Mouse (Mus musculus): ENCODE results near the gene Stac. TPM values are rescaled to one million over a fixed set of nuclear protein-coding genes. Genes with fewer than 3 reads are reported as not detected.

Stac gene
- polyA plus RNA-seq, 1 experiment from 2014 or later: 1.0 TPM

DNA sequence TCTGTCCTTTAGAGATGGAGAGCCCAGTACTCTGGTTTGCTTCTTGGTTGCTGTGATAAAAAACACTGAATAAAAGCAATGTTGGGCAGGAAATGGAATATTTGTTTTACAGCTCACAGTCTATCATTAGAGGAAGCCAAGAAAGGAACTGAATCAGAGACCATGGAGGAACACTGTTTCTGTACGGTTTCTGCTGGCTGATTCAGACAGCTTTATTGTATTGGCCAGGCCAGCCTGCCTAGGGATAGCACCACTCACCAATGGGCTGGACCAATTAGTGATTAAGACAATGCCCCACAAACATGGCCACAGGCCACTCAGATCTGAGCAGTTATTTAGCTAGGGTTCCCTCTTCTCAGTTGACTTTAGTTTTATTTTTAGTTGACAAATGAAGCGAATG is 6.0 kb downstream of the Stac start:
- no peak overlapping the region for H3K27ac ChIP-seq (replicated peaks)
- no peak for ATAC-seq (ENCODE audit: low FRiP score, low read depth)
- H3K36me3 ChIP-seq: no peaks in the 10 kb centered on the region
- H3K4me2 ChIP-seq (replicated peaks): no peak overlapping the region
- no peaks in the 10 kb centered on the region for H3K9me3 ChIP-seq
- H3K4me1 ChIP-seq: no peaks in the 10 kb centered on the region
- peaks cover 13% of the 10 kb centered on the region for H3K27me3 ChIP-seq
- H3K9ac ChIP-seq (replicated peaks): no peak overlapping the region
- 85% methylated on average over 2 of the region's 2 CpGs for WGBS
- no peak overlapping the region for H3K4me3 ChIP-seq

DNA sequence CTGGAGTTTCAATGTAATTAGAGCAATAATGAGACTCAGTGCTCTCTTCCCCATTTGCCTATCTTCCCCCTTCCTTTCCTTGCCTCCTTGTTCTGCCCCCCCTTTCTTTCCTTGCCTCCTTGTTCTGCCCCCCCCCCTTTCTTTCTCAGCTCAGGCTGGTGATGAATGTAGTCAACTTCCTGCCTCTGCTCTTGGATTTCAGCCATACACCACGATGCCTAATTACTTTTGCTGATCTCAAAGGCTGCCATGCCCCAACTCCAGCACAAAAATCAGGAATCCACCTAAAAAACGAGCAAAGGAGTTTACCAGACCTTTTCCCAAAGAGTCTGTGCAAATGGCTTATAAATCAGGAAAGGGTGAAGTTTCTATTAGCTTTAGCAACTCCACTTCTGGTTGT is 10.6 kb downstream of the Stac start:
- H3K4me1 ChIP-seq: no peaks in the 10 kb centered on the region
- no peak overlapping the region for H3K4me2 ChIP-seq (replicated peaks)
- H3K4me3 ChIP-seq: no peak overlapping the region
- 59% methylated on average over 2 of the region's 2 CpGs for WGBS
- no peak overlapping the region for H3K9ac ChIP-seq (replicated peaks)
- ATAC-seq (ENCODE audit: low FRiP score, low read depth): no peak
- no peak overlapping the region for H3K27ac ChIP-seq (replicated peaks)
- no peaks in the 10 kb centered on the region for H3K9me3 ChIP-seq
- H3K36me3 ChIP-seq: no peaks in the 10 kb centered on the region
- no peaks in the 10 kb centered on the region for H3K27me3 ChIP-seq

DNA sequence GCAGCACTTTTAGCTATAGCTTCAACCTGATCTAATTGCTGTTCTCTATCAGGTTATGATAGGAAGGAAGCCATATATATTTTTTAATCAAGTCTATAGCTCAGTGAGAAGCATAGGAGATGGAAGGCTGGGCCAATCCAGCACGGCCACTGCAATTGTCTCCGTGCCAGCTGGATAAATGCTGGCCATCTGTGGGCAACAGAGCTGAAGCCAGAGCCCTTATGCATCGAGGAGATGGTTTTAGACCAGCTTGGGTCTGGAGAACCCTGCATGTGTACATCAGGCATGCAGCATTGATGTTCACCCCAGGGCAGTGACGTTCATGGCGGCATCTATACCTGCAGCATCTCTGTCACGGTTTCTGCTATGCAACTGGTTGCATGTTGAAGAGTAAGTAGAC is 20.3 kb downstream of the Stac start:
- Histone ChIP-seq H3K9ac (replicated peaks) (no peak overlapping the region), H3K4me1 (no peaks in the 10 kb centered on the region), H3K4me3 (no peak overlapping the region), H3K27ac (replicated peaks) (no peak overlapping the region), H3K36me3 (no peaks in the 10 kb centered on the region), H3K4me2 (replicated peaks) (no peak overlapping the region), H3K9me3 (no peaks in the 10 kb centered on the region), H3K27me3 (no peaks in the 10 kb centered on the region)
- no peak for ATAC-seq (ENCODE audit: low FRiP score, low read depth)
- 91% methylated on average over 6 of the region's 6 CpGs for WGBS

DNA sequence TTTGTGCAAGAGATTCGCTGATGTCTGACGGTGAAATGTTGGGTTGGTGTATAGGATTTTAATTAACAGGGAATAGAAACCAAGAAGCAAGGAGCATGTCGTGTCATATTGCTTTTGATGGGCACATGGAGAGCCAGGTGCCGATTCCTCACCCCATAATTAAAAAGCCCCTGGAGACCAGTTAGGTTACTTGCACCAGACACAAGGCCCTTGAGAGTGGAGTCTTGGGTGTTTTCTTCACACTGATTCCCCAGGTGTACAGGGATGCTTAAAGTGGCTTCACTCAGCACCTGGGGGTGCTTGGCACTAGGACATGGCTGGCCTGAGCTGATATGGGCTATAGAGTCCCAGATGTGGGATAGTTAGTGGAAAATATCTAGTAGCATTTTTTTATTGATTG is 35.1 kb downstream of the Stac start:
- H3K4me1 ChIP-seq: no peaks in the 10 kb centered on the region
- no peak overlapping the region for H3K9ac ChIP-seq (replicated peaks)
- no peaks in the 10 kb centered on the region for H3K27me3 ChIP-seq
- H3K27ac ChIP-seq (replicated peaks): no peak overlapping the region
- no peaks in the 10 kb centered on the region for H3K36me3 ChIP-seq
- ATAC-seq (ENCODE audit: low FRiP score, low read depth): no peak
- 88% methylated on average over 4 of the region's 4 CpGs for WGBS
- H3K4me2 ChIP-seq (replicated peaks): no peak overlapping the region
- H3K9me3 ChIP-seq: no peaks in the 10 kb centered on the region
- no peak overlapping the region for H3K4me3 ChIP-seq

DNA sequence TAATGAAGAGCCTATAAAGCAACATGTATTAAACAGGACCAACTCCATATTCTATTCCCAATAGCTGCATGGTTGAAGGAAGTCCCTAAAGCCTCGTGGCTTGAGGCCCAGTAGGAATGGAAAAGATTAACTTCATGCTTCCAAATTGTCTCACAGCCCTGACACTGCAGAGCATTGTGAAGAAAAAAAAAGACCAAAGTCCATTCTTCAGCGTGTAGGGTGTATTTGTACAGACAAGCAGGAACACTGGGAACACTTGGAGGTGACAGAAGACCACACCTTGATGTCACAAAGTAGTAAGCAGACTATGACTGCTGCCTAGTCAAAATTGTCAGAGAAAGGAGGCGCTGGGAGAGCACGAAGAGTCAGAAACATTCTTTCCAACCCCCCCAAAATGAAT is 45.9 kb downstream of the Stac start:
- ATAC-seq (ENCODE audit: low FRiP score, low read depth): no peak
- Histone ChIP-seq H3K9me3 (no peaks in the 10 kb centered on the region), H3K4me2 (replicated peaks) (no peak overlapping the region), H3K4me1 (no peaks in the 10 kb centered on the region), H3K27ac (replicated peaks) (no peak overlapping the region), H3K4me3 (no peak overlapping the region), H3K27me3 (no peaks in the 10 kb centered on the region), H3K9ac (replicated peaks) (no peak overlapping the region), H3K36me3 (no peaks in the 10 kb centered on the region)
- WGBS: 77% methylated on average over 4 of the region's 4 CpGs

DNA sequence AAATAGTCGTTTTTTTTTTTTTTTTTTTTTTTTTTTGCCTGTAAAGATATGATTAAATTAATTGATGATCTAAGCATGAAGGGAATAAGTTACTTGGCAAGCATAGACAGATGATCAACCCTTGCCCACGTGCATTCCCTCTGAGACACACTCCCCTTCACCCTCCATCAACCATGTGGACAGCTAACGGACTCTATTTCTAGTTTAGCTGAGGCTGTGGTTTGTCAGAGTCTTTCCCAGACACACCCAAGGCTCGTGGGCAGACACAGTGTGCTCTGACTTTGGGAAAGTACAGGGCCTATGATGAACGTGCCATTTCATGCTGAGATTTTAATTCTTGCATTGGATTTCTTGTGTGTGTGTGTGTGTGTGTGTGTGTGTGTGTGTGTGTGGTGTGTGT is 46.8 kb downstream of the Stac start:
- H3K36me3 ChIP-seq: no peaks in the 10 kb centered on the region
- no peak overlapping the region for H3K9ac ChIP-seq (replicated peaks)
- 71% methylated on average over 5 of the region's 5 CpGs for WGBS
- H3K27me3 ChIP-seq: no peaks in the 10 kb centered on the region
- ATAC-seq (ENCODE audit: low FRiP score, low read depth): no peak
- H3K4me2 ChIP-seq (replicated peaks): no peak overlapping the region
- H3K9me3 ChIP-seq: no peaks in the 10 kb centered on the region
- no peak overlapping the region for H3K27ac ChIP-seq (replicated peaks)
- H3K4me3 ChIP-seq: no peak overlapping the region
- H3K4me1 ChIP-seq: no peaks in the 10 kb centered on the region

DNA sequence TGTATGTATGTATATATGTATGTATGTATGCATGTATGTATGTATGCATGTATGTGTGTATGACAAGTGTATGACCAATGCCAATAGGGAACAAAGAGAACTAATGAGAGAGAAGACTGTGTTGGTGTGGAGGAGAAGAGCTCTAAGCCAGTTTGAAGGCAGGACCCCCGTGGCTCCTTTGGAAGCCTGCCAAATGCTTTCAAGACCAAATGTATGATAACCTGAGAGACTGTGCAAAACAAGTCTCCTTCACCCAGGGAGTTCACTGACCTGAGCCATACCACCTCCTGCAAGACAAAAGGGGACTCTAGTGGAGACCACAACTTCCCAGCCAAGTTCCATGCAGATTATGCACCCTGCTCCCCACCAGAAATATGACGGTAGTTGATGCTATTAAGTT is 52.5 kb downstream of the Stac start:
- no peak overlapping the region for H3K4me3 ChIP-seq
- ATAC-seq (ENCODE audit: low FRiP score, low read depth): no peak
- peaks cover 6% of the 10 kb centered on the region; the same call in 1 of the 2 replicates for H3K4me1 ChIP-seq
- H3K27me3 ChIP-seq: no peaks in the 10 kb centered on the region
- no peak overlapping the region for H3K9ac ChIP-seq (replicated peaks)
- WGBS: 79% methylated on average over 2 of the region's 2 CpGs
- H3K27ac ChIP-seq (replicated peaks): no peak overlapping the region
- H3K36me3 ChIP-seq: no peaks in the 10 kb centered on the region
- H3K4me2 ChIP-seq (replicated peaks): no peak overlapping the region
- no peaks in the 10 kb centered on the region for H3K9me3 ChIP-seq

DNA sequence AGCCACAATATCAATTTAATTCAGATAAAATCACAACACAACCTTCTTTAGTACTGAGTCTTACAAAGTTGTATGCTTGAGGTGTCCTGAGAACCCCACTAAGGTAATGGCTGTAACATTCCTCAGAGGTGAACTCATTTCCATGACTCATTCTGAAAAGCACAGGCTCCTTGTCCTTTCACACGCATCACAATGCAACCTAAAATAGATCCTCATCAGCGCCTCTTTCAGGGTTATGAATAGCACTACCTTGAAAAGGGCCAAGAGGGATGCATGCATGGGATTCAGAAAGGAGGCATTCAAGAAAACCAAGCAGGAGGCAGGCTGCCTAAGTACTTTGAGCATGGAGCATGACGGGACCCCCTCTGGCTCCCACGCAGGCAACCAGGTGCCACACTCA is 57.3 kb downstream of the Stac start:
- no peak overlapping the region for H3K4me3 ChIP-seq
- 63% methylated on average over 4 of the region's 4 CpGs for WGBS
- no peak overlapping the region for H3K9ac ChIP-seq (replicated peaks)
- H3K36me3 ChIP-seq: no peaks in the 10 kb centered on the region
- no peaks in the 10 kb centered on the region for H3K27me3 ChIP-seq
- H3K4me2 ChIP-seq (replicated peaks): no peak overlapping the region
- H3K27ac ChIP-seq (replicated peaks): no peak overlapping the region
- H3K9me3 ChIP-seq: no peaks in the 10 kb centered on the region
- H3K4me1 ChIP-seq: peaks cover 6% of the 10 kb centered on the region; the same call in 1 of the 2 replicates
- no peak; the same call in 1 of the 2 replicates for ATAC-seq (ENCODE audit: low FRiP score, low read depth)

DNA sequence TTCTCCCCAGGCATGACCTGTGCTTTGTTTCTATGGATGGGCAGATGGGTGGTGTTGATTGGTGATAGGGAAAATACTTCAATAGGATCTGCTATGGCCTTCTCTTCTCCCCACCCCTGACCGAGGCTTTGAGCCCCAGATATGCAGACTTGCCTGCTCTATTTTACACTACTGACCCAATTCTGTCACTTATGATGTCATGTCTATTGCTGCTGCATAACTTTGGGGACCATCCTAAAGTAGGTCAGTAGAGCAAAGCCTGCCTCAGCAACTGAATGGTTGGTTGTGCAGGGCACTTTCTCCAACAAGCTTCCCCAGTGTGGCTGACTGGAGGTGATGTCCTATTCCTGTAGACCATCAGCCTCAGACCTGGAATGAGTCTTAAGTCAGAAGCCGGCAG is 69.0 kb downstream of the Stac start:
- Histone ChIP-seq H3K4me1 (no peaks in the 10 kb centered on the region), H3K4me2 (replicated peaks) (no peak overlapping the region), H3K9me3 (no peaks in the 10 kb centered on the region), H3K27me3 (no peaks in the 10 kb centered on the region), H3K36me3 (no peaks in the 10 kb centered on the region), H3K4me3 (no peak overlapping the region), H3K27ac (replicated peaks) (no peak overlapping the region), H3K9ac (replicated peaks) (no peak overlapping the region)
- WGBS: 95% methylated on average over 2 of the region's 2 CpGs
- no peak for ATAC-seq (ENCODE audit: low FRiP score, low read depth)

DNA sequence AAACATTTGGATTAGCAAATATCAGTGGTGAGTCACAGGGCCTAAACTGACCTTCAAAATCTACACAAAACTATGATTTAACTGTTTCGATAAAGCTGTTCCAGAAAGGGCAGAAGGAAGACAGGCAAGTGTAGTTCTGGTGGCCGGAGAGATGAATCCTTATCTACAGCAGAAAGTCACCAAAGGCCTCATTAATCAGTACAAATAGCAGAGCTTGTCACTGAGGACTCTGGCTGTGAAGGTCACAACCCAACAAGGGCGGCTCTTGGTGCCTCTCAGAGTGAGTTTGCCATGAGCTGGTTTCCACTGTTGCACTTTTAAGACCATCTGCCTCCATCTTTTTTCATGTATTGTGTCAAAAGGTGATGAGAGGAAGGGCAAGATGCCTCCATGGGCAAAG is 78.8 kb downstream of the Stac start:
- Histone ChIP-seq H3K4me3 (no peak overlapping the region), H3K9ac (replicated peaks) (no peak overlapping the region), H3K9me3 (no peaks in the 10 kb centered on the region), H3K4me2 (replicated peaks) (no peak overlapping the region), H3K27ac (replicated peaks) (no peak overlapping the region), H3K27me3 (no peaks in the 10 kb centered on the region), H3K36me3 (no peaks in the 10 kb centered on the region), H3K4me1 (no peaks in the 10 kb centered on the region)
- 78% methylated on average over 3 of the region's 3 CpGs for WGBS
- no peak for ATAC-seq (ENCODE audit: low FRiP score, low read depth)

DNA sequence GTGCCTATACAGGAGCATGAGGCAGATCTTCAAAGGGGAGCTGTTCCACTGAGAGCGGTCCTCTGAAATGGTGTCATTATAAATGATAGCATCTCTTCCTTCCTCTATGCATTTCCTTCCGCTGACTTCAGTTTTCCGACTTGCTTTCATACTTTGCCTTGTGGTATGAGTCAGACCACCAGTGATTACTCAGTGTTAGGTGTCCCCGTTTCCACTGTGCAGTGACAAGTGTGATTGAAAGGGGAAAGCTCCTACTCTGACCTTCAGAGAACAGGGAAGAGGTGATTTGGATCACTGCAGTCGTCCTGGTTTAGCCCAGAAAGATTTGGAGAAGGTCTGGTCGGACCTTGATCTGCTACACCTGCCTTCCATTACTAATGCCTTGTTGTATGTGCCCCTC is 81.4 kb downstream of the Stac start:
- no peaks in the 10 kb centered on the region for H3K9me3 ChIP-seq
- no peak for ATAC-seq (ENCODE audit: low FRiP score, low read depth)
- no peak overlapping the region for H3K27ac ChIP-seq (replicated peaks)
- no peak overlapping the region for H3K9ac ChIP-seq (replicated peaks)
- WGBS: 77% methylated on average over 6 of the region's 6 CpGs
- no peaks in the 10 kb centered on the region for H3K4me1 ChIP-seq
- no peaks in the 10 kb centered on the region for H3K36me3 ChIP-seq
- H3K27me3 ChIP-seq: no peaks in the 10 kb centered on the region
- no peak overlapping the region for H3K4me3 ChIP-seq
- H3K4me2 ChIP-seq (replicated peaks): no peak overlapping the region

DNA sequence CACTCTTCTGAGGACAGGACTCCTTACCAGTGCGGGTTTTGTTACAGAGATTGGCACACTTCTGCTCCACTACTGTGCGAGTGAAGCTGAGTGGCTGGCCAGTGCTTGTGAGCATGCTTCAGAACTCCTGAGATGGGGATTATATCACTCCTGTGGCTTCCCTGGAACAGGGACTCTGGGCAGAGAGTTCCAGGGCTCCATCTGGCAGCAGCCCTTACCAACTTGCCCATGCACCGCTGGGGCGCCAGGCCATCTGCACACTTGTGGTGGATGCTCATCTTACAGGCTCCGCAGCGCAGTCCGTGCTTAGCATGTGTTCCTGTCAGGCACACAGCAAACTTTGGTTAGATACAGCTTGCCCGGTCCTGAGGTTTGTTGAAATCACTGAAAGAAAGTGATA is 83.5 kb downstream of the Stac start:
- H3K4me3 ChIP-seq: no peak overlapping the region
- no peaks in the 10 kb centered on the region for H3K27me3 ChIP-seq
- no peaks in the 10 kb centered on the region for H3K9me3 ChIP-seq
- H3K4me1 ChIP-seq: no peaks in the 10 kb centered on the region
- H3K9ac ChIP-seq (replicated peaks): no peak overlapping the region
- ATAC-seq (ENCODE audit: low FRiP score, low read depth): no peak
- H3K36me3 ChIP-seq: no peaks in the 10 kb centered on the region
- WGBS: 94% methylated on average over 8 of the region's 8 CpGs
- no peak overlapping the region for H3K27ac ChIP-seq (replicated peaks)
- H3K4me2 ChIP-seq (replicated peaks): no peak overlapping the region

DNA sequence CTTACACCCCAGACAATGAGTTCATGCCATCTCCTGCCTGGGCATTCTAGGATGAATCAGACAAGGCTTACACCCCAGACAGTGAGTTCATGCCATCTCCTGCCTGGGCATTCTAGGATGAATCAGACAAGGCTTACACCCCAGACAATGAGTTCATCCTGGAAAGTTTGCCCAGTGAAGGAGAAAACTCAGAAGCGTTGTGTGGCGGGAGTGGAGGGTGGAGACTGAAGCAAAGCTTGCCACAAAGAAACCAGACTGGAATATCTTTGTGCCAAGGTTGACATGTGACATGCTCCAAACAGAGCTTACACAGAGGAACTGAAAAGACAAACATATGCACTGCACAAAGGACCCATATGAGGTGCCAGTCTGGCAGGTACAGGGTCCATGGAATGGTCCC is 102.6 kb downstream of the Stac start:
- Histone ChIP-seq H3K27me3 (no peaks in the 10 kb centered on the region), H3K4me3 (no peak overlapping the region), H3K9me3 (no peaks in the 10 kb centered on the region), H3K9ac (replicated peaks) (no peak overlapping the region), H3K4me1 (no peaks in the 10 kb centered on the region), H3K27ac (replicated peaks) (no peak overlapping the region), H3K4me2 (replicated peaks) (no peak overlapping the region), H3K36me3 (no peaks in the 10 kb centered on the region)
- 91% methylated on average over 2 of the region's 2 CpGs for WGBS
- no peak for ATAC-seq (ENCODE audit: low FRiP score, low read depth)

All from midbrain, embryonic 12.5 days (tissue).